ENCODE assay signal across 8 mouse cellular contexts in the genomic region with DNA sequence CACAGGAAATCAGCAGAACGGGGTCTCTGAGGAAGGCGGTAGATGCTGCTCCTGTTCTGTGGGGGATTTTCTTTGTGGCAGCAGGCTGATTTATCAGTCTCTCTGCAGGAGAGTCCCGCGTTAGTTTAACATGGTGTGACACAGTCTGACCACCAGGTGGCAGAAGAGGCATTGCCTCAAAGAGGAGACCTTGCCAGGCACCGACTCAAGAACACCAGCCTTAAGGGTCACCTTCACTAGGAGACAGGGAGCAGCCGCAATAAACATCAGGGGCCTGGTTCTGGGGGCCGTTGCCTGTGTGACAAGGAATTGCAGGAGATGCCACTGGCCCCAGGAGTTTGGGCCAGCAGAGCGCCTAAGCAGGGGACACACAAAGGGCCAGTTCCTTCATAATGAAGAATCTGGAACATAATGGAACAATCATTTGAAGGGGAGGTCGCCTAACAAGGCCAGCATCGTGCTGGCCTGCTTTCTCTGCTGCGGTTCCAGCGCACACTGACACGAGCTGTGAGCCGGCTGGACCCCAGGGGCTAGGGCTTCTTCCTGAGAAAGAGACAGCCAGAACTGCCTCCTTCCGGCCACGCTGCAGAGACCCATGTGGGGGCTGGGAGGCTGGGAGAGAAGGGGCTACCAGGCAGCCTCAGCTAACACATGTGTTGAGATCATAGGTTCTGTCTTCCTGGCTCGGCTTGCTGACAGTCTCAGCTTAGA. TPM values are rescaled to one million over a fixed set of nuclear protein-coding genes. Genes with fewer than 3 reads are reported as not detected.
A peak's percentile ranks its signal among the peaks of the same experiment; 100 is the strongest.
DNase-seq lines count a peak whose midpoint lies in the region; ATAC-seq and TF ChIP-seq lines count a peak whose summit lies in the region.

No protein-coding gene starts in this region.

- ATAC-seq in Patski, result peak; percentile 31
- ATAC-seq in hindbrain, embryonic 14.5 days (ENCODE audit: low FRiP score), result peak; percentile 85

- H3K9me3 ChIP-seq in hindbrain, embryonic 14.5 days (ENCODE audit: control insufficient read depth, low read length), result no peaks in the 10 kb centered on the region

- WGBS in hindbrain, embryonic 14.5 days, result 16% methylated on average over 17 of the region's 17 CpGs

- H3K4me3 ChIP-seq in hindbrain, embryonic 14.5 days (replicated peaks; ENCODE audit: low read length), result no peak overlapping the region

- in situ Hi-C loops in Patski (cut with MboI; ENCODE audit: low pct_unique_long_range_greater_than_20kb), result loop anchor here (5.0 to 25.0 kb wide), 3 partner anchors 172 to 802 kb away; a partner anchor contains a TSS

- CTCF ChIA-PET in Patski (lab: Charles Lee), result interaction anchor here (0.7 to 1.3 kb wide), 6 partner anchors 10 to 341 kb away, joined by 3 to 7 read pairs (median 4); no protein-coding TSS in a partner anchor

- H3K4me1 ChIP-seq in hindbrain, embryonic 14.5 days (replicated peaks; ENCODE audit: control insufficient read depth, insufficient read depth, low read length), result peaks cover 7% of the 10 kb centered on the region

- H3K36me3 ChIP-seq in hindbrain, embryonic 14.5 days (replicated peaks; ENCODE audit: control insufficient read depth, insufficient read depth), result no peaks in the 10 kb centered on the region

- peak overlapping the region; percentile 51 for H3K9ac ChIP-seq in hindbrain, embryonic 14.5 days

- no peak for TF ChIP-seq CTCF in Patski (IDR thresholded peaks at IDR 0.05)

- H3K27ac ChIP-seq in hindbrain, embryonic 14.5 days, result peak overlapping the region; percentile 72

- DNase-seq in Patski (ENCODE audit: low read depth, low spot score), result peak; percentile 51
- DNase-seq in cerebellum, postnatal 14 days, result peak; percentile 91 to 92
- DNase-seq in frontal cortex, postnatal 25 days (ENCODE audit: low spot score in 2 of 2), result peak; percentile 64 to 75
- peak; percentile 88 for DNase-seq in hindbrain, embryonic 14.5 days (ENCODE audit: low spot score)
- DNase-seq in layer of hippocampus, postnatal 25 days (ENCODE audit: extremely low spot score in 1 of 2, low spot score in 1 of 2), result peak; percentile 73 to 82
- peak; percentile 93 for DNase-seq in lung, postnatal 36 days
- DNase-seq in retina, postnatal 7 days (ENCODE audit: low read depth, low spot score), result peak; percentile 81
- DNase-seq in urinary bladder, adult 18-20 months (ENCODE audit: low spot score in 2 of 2), result peak; percentile 63 to 73

- H3K27me3 ChIP-seq in Patski, result no peaks in the 10 kb centered on the region
- H3K27me3 ChIP-seq in hindbrain, embryonic 14.5 days (ENCODE audit: control insufficient read depth, insufficient read depth, low read length), result no peaks in the 10 kb centered on the region

- 0 out of 2 replicates have a peak overlapping the region, but pooled peaks have one; percentile 24 for H3K4me2 ChIP-seq in hindbrain, embryonic 14.5 days (replicated peaks)

- POLR2A ChIA-PET in Patski (lab: Charles Lee), result no interaction called here

RNA-seq across cellular contexts. Expression of a gene that starts 8.1 kb away (rescaled TPM):
- not detected for polyA plus RNA-seq in Patski (2021)
- polyA plus RNA-seq in hindbrain, embryonic 14.5 days (2014; fragmentation: Nextera tagmentation; extraction: Ambion mirVana), result 0.20 and 0.30 TPM in 2 replicates
- total RNA-seq in layer of hippocampus, postnatal 25 days (2021), result under 1 TPM in 1 of 2 experiments, not detected in 1; 0.31 TPM

RNA-seq across cellular contexts. Expression of a gene that starts 27.0 kb away (rescaled TPM):
- polyA plus RNA-seq in Patski (2021), result 167 TPM
- 92.9 and 105 TPM in 2 replicates for polyA plus RNA-seq in hindbrain, embryonic 14.5 days (2014; fragmentation: Nextera tagmentation; extraction: Ambion mirVana)
- 100 to 1,000 TPM; 121 to 128 TPM for total RNA-seq in layer of hippocampus, postnatal 25 days (2021)

RNA-seq across cellular contexts. Expression of a gene that starts 48.6 kb away (rescaled TPM):
- 17.4 TPM for polyA plus RNA-seq in Patski (2021)
- polyA plus RNA-seq in hindbrain, embryonic 14.5 days (2014; fragmentation: Nextera tagmentation; extraction: Ambion mirVana), result 6.7 and 10.0 TPM in 2 replicates
- total RNA-seq in layer of hippocampus, postnatal 25 days (2021), result 10 to 100 TPM; 56.3 to 58.1 TPM
